Mouse (Mus musculus): Measurements from ENCODE around the gene Kcna2. TPM values are rescaled to one million over a fixed set of nuclear protein-coding genes. Genes with fewer than 3 reads are reported as not detected.

The Kcna2 gene
- 1.5 and 2.0 TPM in 2 replicates for polyA plus RNA-seq (2014; fragmentation: Nextera tagmentation; extraction: Ambion mirVana)

DNA sequence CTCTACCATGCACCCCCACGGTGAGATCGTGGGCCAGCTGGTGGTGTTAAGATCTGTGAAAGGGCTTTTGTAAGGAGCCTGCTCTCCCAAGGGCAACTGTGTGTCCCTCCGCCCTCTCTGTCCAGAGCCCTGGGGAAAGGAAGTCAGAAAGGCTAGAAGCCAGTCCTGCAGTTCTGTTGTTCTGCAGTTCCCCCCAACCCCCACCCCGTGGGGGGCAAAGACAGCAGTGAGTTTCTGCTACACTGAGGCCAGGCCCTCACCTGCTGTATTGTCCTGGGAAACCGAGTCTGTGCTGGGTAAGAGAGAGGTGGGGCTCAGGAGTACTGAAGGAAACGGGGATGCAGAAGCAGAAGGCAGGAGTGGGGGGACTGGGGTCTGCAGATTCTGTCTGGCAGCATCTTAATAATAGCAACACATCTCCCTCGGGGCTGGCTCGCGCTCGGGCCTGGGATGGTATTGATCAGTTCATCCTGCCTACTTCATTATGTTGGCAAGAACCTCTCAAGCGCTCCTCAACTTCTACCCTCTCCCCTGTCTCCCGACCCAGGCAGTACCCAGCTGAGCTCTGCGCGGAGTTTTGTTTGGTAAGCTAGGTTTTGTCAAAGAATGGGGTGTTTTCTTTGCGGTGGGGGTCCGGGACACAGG, at the start of gene Kcna2:
Gene Kcna2 (plus strand): TSS at position 336 of the 645 bp plus-strand sequence.
- H3K4me1 ChIP-seq (ENCODE audit: control insufficient read depth, insufficient read depth, low read length), result peaks cover 24% of the 10 kb centered on the region
- peak within 1 kb of the TSS; percentile 76 for H3K4me3 ChIP-seq (replicated peaks; ENCODE audit: low read depth, low read length)
- no peaks in the 10 kb centered on the region for H3K9me3 ChIP-seq (ENCODE audit: control insufficient read depth, low read length)
- WGBS, result 3% methylated on average over 16 of the region's 16 CpGs
- H3K36me3 ChIP-seq (ENCODE audit: control insufficient read depth, insufficient read depth, low read length), result no peaks in the 10 kb centered on the region
- H3K9ac ChIP-seq (replicated peaks; ENCODE audit: low read length), result peak within 1 kb of the TSS; percentile 85
- peaks cover 6% of the 10 kb centered on the region; the same call in 1 of the 2 replicates for H3K27me3 ChIP-seq (ENCODE audit: control insufficient read depth, insufficient read depth, low read length)
- DNase-seq (peak; percentile 55), ATAC-seq (ENCODE audit: low FRiP score, low TSS enrichment) (peak; percentile 29)
- H3K4me2 ChIP-seq (ENCODE audit: low read length), result peak within 1 kb of the TSS; percentile 91
- H3K27ac ChIP-seq (replicated peaks; ENCODE audit: low read depth, low read length), result peak within 1 kb of the TSS; percentile 87

DNA sequence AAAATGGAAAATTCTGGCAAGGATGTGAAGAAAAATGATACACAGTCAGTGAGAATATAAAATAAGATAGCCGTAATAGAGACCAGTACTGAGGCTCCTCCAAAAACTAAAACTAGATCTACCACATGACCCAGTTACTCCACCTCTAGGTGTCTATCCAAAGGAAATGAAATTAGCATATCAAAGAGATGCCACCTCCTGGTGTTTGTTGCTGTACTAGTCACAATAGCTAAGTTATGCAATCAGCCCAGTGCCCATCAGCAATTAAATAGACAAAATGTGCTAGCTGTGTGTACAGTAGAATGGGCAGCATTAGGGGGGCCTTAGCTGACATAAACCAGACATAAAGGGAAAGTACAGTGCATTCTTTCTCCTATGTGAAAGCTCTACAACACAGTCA, 39.5 kb upstream of the Kcna2 start:
- H3K9me3 ChIP-seq (ENCODE audit: control insufficient read depth, low read length), result no peaks in the 10 kb centered on the region
- DNase-seq (no peak), ATAC-seq (ENCODE audit: low FRiP score, low TSS enrichment) (no peak)
- no peak overlapping the region for H3K4me3 ChIP-seq (replicated peaks; ENCODE audit: low read depth, low read length)
- no peak overlapping the region for H3K4me2 ChIP-seq (ENCODE audit: low read length)
- 94% methylated on average over 1 of the region's 1 CpGs for WGBS
- no peak overlapping the region for H3K9ac ChIP-seq (replicated peaks; ENCODE audit: low read length)
- no peaks in the 10 kb centered on the region for H3K27me3 ChIP-seq (ENCODE audit: control insufficient read depth, insufficient read depth, low read length)
- no peak overlapping the region for H3K27ac ChIP-seq (replicated peaks; ENCODE audit: low read depth, low read length)
- no peaks in the 10 kb centered on the region for H3K36me3 ChIP-seq (ENCODE audit: control insufficient read depth, insufficient read depth, low read length)
- H3K4me1 ChIP-seq (ENCODE audit: control insufficient read depth, insufficient read depth, low read length), result peaks cover 14% of the 10 kb centered on the region; the same call in 1 of the 2 replicates

DNA sequence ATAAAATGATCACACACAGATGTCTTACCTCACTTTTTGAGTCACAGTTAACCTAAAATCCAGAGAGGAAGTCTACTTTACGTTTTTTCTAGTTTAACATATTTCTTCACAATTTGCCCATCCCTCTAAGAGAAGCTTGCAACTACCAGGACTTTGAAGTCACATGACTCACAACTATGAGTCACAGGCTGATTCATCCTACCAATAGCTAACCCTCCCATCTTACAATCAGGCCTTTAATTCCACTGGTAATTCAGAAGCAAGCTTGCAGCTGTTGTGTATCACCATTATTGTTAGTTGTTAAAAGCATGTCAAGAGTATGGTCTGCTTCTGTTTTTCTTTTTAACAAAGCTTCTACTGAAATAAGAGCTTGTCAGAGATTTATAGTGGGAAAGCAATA, 38.2 kb upstream of the Kcna2 start:
- DNase-seq (no peak), ATAC-seq (ENCODE audit: low FRiP score, low TSS enrichment) (no peak)
- no peaks in the 10 kb centered on the region for H3K27me3 ChIP-seq (ENCODE audit: control insufficient read depth, insufficient read depth, low read length)
- H3K4me2 ChIP-seq (ENCODE audit: low read length), result no peak overlapping the region
- 90% methylated on average over 1 of the region's 1 CpGs for WGBS
- H3K9ac ChIP-seq (replicated peaks; ENCODE audit: low read length), result no peak overlapping the region
- H3K36me3 ChIP-seq (ENCODE audit: control insufficient read depth, insufficient read depth, low read length), result no peaks in the 10 kb centered on the region
- H3K9me3 ChIP-seq (ENCODE audit: control insufficient read depth, low read length), result no peaks in the 10 kb centered on the region
- H3K27ac ChIP-seq (replicated peaks; ENCODE audit: low read depth, low read length), result no peak overlapping the region
- H3K4me1 ChIP-seq (ENCODE audit: control insufficient read depth, insufficient read depth, low read length), result peaks cover 17% of the 10 kb centered on the region
- H3K4me3 ChIP-seq (replicated peaks; ENCODE audit: low read depth, low read length), result no peak overlapping the region

GRCm38 (mm10) chr3:107065510-107066095, 35.3 kb upstream of the Kcna2 start:
- Histone ChIP-seq H3K27me3 (ENCODE audit: control insufficient read depth, insufficient read depth, low read length) (no peaks in the 10 kb centered on the region), H3K4me1 (ENCODE audit: control insufficient read depth, insufficient read depth, low read length) (peaks cover 17% of the 10 kb centered on the region), H3K9ac (replicated peaks; ENCODE audit: low read length) (no peak overlapping the region), H3K4me2 (ENCODE audit: low read length) (peak overlapping the region; percentile 21; the same call in 1 of the 2 replicates), H3K36me3 (ENCODE audit: control insufficient read depth, insufficient read depth, low read length) (no peaks in the 10 kb centered on the region), H3K27ac (replicated peaks; ENCODE audit: low read depth, low read length) (peak overlapping the region; percentile 80), H3K4me3 (replicated peaks; ENCODE audit: low read depth, low read length) (no peak overlapping the region), H3K9me3 (ENCODE audit: control insufficient read depth, low read length) (no peaks in the 10 kb centered on the region)
- peak; percentile 67; the same call in 1 of the 2 replicates for ATAC-seq (ENCODE audit: low FRiP score, low TSS enrichment)
- DNase-seq, result peak; percentile 73
- 37% methylated on average over 6 of the region's 6 CpGs for WGBS

DNA sequence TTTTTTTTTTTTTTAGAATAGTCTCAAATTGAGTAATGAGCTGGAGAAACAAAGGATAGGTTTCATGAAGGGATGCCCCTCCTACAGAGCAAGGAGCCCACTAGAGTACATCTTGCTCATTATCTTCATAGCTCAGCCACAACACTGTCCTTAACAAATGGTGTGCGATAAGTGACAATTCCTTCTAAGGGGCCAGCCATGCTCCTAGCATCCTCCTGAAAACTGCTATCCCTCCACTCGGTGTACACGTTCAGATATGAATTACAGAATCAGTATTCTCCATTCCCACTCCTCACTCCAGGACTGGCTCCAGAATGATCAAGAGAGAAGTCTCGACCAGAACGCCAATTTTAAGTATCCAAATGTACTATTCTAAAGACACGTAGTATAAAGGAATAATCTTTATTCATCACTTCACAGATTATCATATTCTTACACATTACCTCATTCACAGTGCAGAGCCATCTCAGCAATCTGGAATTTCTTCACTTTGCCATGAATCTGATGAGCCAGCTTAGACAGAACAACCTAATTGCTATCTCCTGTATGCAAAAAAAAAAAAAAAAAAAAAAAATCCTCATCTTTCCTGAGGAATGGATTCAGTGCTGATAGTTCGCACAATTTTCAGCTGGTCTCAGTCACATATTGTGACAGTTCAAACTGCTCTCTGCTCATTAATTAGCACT, 34.6 kb upstream of the Kcna2 start:
- Histone ChIP-seq H3K4me3 (replicated peaks; ENCODE audit: low read depth, low read length) (no peak overlapping the region), H3K4me2 (ENCODE audit: low read length) (peak overlapping the region; percentile 21; the same call in 1 of the 2 replicates), H3K4me1 (ENCODE audit: control insufficient read depth, insufficient read depth, low read length) (peaks cover 17% of the 10 kb centered on the region), H3K9me3 (ENCODE audit: control insufficient read depth, low read length) (no peaks in the 10 kb centered on the region), H3K9ac (replicated peaks; ENCODE audit: low read length) (no peak overlapping the region), H3K27ac (replicated peaks; ENCODE audit: low read depth, low read length) (peak overlapping the region; percentile 80), H3K36me3 (ENCODE audit: control insufficient read depth, insufficient read depth, low read length) (no peaks in the 10 kb centered on the region), H3K27me3 (ENCODE audit: control insufficient read depth, insufficient read depth, low read length) (no peaks in the 10 kb centered on the region)
- DNase-seq, result peak; percentile 36
- ATAC-seq (ENCODE audit: low FRiP score, low TSS enrichment), result peak; percentile 69; the same call in 1 of the 2 replicates
- 51% methylated on average over 7 of the region's 7 CpGs for WGBS

GRCm38 (mm10) chr3:107067245-107067644, 33.7 kb upstream of the Kcna2 start:
- DNase-seq (no peak), ATAC-seq (ENCODE audit: low FRiP score, low TSS enrichment) (no peak)
- WGBS, result 84% methylated on average over 6 of the region's 6 CpGs
- Histone ChIP-seq H3K27me3 (ENCODE audit: control insufficient read depth, insufficient read depth, low read length) (no peaks in the 10 kb centered on the region), H3K4me3 (replicated peaks; ENCODE audit: low read depth, low read length) (no peak overlapping the region), H3K36me3 (ENCODE audit: control insufficient read depth, insufficient read depth, low read length) (no peaks in the 10 kb centered on the region), H3K9ac (replicated peaks; ENCODE audit: low read length) (no peak overlapping the region), H3K4me1 (ENCODE audit: control insufficient read depth, insufficient read depth, low read length) (peaks cover 17% of the 10 kb centered on the region), H3K27ac (replicated peaks; ENCODE audit: low read depth, low read length) (peak overlapping the region; percentile 80; the same call in 1 of the 2 replicates), H3K4me2 (ENCODE audit: low read length) (no peak overlapping the region), H3K9me3 (ENCODE audit: control insufficient read depth, low read length) (no peaks in the 10 kb centered on the region)

- Histone ChIP-seq H3K27ac (replicated peaks; ENCODE audit: low read depth, low read length) (no peak overlapping the region), H3K4me2 (ENCODE audit: low read length) (no peak overlapping the region), H3K4me1 (ENCODE audit: control insufficient read depth, insufficient read depth, low read length) (no peaks in the 10 kb centered on the region), H3K4me3 (replicated peaks; ENCODE audit: low read depth, low read length) (no peak overlapping the region), H3K9ac (replicated peaks; ENCODE audit: low read length) (no peak overlapping the region), H3K36me3 (ENCODE audit: control insufficient read depth, insufficient read depth, low read length) (no peaks in the 10 kb centered on the region), H3K9me3 (ENCODE audit: control insufficient read depth, low read length) (no peaks in the 10 kb centered on the region), H3K27me3 (ENCODE audit: control insufficient read depth, insufficient read depth, low read length) (no peaks in the 10 kb centered on the region)
- 80% methylated on average over 2 of the region's 2 CpGs for WGBS
- no peak for DNase-seq
- ATAC-seq (ENCODE audit: low FRiP score, low TSS enrichment), result no peak
Measured at GRCm38 (mm10) chr3:107073863-107074262, 27.1 kb upstream of the Kcna2 start.

DNA sequence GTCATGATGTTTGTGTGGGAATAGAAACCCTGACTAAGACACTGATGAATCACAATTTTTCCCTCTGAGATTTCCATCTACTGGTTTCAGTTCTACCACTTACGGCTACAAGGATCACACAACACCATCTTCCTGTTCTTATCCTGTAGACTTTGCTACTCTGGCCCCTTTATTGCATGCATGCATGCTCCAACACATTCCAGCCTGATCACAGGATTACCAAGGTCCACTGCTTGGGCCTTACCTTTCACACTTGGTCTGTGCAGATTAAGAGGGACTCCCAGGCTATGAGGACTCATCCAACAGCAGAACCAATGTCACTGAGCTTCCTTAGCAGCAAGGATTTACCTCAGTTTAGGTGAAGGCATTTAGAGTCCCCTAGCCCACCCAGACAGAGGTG, 25.2 kb upstream of the Kcna2 start:
- 89% methylated on average over 1 of the region's 1 CpGs for WGBS
- no peak overlapping the region for H3K9ac ChIP-seq (replicated peaks; ENCODE audit: low read length)
- ATAC-seq (ENCODE audit: low FRiP score, low TSS enrichment) (no peak), DNase-seq (no peak)
- H3K36me3 ChIP-seq (ENCODE audit: control insufficient read depth, insufficient read depth, low read length), result no peaks in the 10 kb centered on the region
- H3K4me1 ChIP-seq (ENCODE audit: control insufficient read depth, insufficient read depth, low read length), result no peaks in the 10 kb centered on the region; the same call in 1 of the 2 replicates
- H3K27ac ChIP-seq (replicated peaks; ENCODE audit: low read depth, low read length), result no peak overlapping the region
- no peaks in the 10 kb centered on the region for H3K27me3 ChIP-seq (ENCODE audit: control insufficient read depth, insufficient read depth, low read length)
- H3K4me3 ChIP-seq (replicated peaks; ENCODE audit: low read depth, low read length), result no peak overlapping the region
- no peaks in the 10 kb centered on the region for H3K9me3 ChIP-seq (ENCODE audit: control insufficient read depth, low read length)
- H3K4me2 ChIP-seq (ENCODE audit: low read length), result no peak overlapping the region
